Mouse (Mus musculus): ENCODE results near the gene Olfr678. TPM values are rescaled to one million over a fixed set of nuclear protein-coding genes. Genes with fewer than 3 reads are reported as not detected.
"Not testable (repeated sequence)": the region's sequence is repeated elsewhere in the genome, so short reads cannot be mapped to it uniquely, and the experiment has no call there.

Olfr678 gene
- not detected in 2 replicates for polyA plus RNA-seq (2014; fragmentation: Nextera tagmentation; extraction: Ambion mirVana)

- H3K9me3 ChIP-seq (ENCODE audit: control insufficient read depth, low read length): no peaks in the 10 kb centered on the region
- H3K27me3 ChIP-seq (replicated peaks; ENCODE audit: control insufficient read depth, insufficient read depth, low read length): no peaks in the 10 kb centered on the region
- no peak for DNase-seq (ENCODE audit: low spot score)
- WGBS: 92% methylated on average over 1 of the region's 1 CpGs
- no peak within 1 kb of the TSS for H3K27ac ChIP-seq (ENCODE audit: low read depth)
- H3K9ac ChIP-seq (ENCODE audit: low read length): no peak within 1 kb of the TSS
- no peak within 1 kb of the TSS for H3K4me3 ChIP-seq (ENCODE audit: low read depth, low read length)
- H3K4me1 ChIP-seq (replicated peaks; ENCODE audit: control insufficient read depth, insufficient read depth, low read length): no peaks in the 10 kb centered on the region
- no peak within 1 kb of the TSS for H3K4me2 ChIP-seq (ENCODE audit: low read length)
- H3K36me3 ChIP-seq (ENCODE audit: control insufficient read depth, insufficient read depth, low read length): no peaks in the 10 kb centered on the region
- no peak for ATAC-seq (replicated peaks; ENCODE audit: low FRiP score, low TSS enrichment, low read depth)
Observed at GRCm38 (mm10) chr7:105064175-105064574, at the start of gene Olfr678. Gene Olfr678 (plus strand): TSS chr7:105064475.

GRCm38 (mm10) chr7:105022530-105022929 is 41.7 kb upstream of the Olfr678 start:
- no peak overlapping the region for H3K27ac ChIP-seq (ENCODE audit: low read depth)
- H3K27me3 ChIP-seq (replicated peaks; ENCODE audit: control insufficient read depth, insufficient read depth, low read length): no peaks in the 10 kb centered on the region
- H3K4me2 ChIP-seq (ENCODE audit: low read length): no peak overlapping the region
- H3K9me3 ChIP-seq (ENCODE audit: control insufficient read depth, low read length): no peaks in the 10 kb centered on the region
- H3K4me1 ChIP-seq (replicated peaks; ENCODE audit: control insufficient read depth, insufficient read depth, low read length): no peaks in the 10 kb centered on the region
- H3K9ac ChIP-seq (ENCODE audit: low read length): no peak overlapping the region
- no peak for DNase-seq (ENCODE audit: low spot score)
- WGBS: 75% methylated on average over 1 of the region's 1 CpGs
- H3K36me3 ChIP-seq (ENCODE audit: control insufficient read depth, insufficient read depth, low read length): no peaks in the 10 kb centered on the region
- H3K4me3 ChIP-seq (ENCODE audit: low read depth, low read length): no peak overlapping the region
- no peak for ATAC-seq (replicated peaks; ENCODE audit: low FRiP score, low TSS enrichment, low read depth)

GRCm38 (mm10) chr7:105028360-105028759 is 35.9 kb upstream of the Olfr678 start, which contains the start of gene Olfr675:
Gene Olfr675 (minus strand): TSS chr7:105028460.
- no peak for ATAC-seq (replicated peaks; ENCODE audit: low FRiP score, low TSS enrichment, low read depth)
- 82% methylated on average over 1 of the region's 1 CpGs for WGBS

GRCm38 (mm10) chr7:105032398-105032797 is 31.9 kb upstream of the Olfr678 start, which contains the start of gene Olfr676:
Gene Olfr676 (plus strand): TSS chr7:105032698.
- Histone ChIP-seq H3K9me3 (ENCODE audit: control insufficient read depth, low read length) (no peaks in the 10 kb centered on the region), H3K9ac (ENCODE audit: low read length) (no peak within 1 kb of the TSS), H3K36me3 (ENCODE audit: control insufficient read depth, insufficient read depth, low read length) (no peaks in the 10 kb centered on the region), H3K27ac (ENCODE audit: low read depth) (no peak within 1 kb of the TSS), H3K4me3 (ENCODE audit: low read depth, low read length) (no peak within 1 kb of the TSS), H3K4me2 (ENCODE audit: low read length) (no peak within 1 kb of the TSS), H3K27me3 (replicated peaks; ENCODE audit: control insufficient read depth, insufficient read depth, low read length) (no peaks in the 10 kb centered on the region), H3K4me1 (replicated peaks; ENCODE audit: control insufficient read depth, insufficient read depth, low read length) (no peaks in the 10 kb centered on the region)
- no peak for DNase-seq (ENCODE audit: low spot score)
- ATAC-seq (replicated peaks; ENCODE audit: low FRiP score, low TSS enrichment, low read depth): no peak

More at GRCm38 (mm10) chr7:105028360-105028759, 35.9 kb upstream of the Olfr678 start, which contains the start of gene Olfr675:
- Histone ChIP-seq H3K9me3 (ENCODE audit: control insufficient read depth, low read length) (no peaks in the 10 kb centered on the region), H3K27ac (ENCODE audit: low read depth) (no peak within 1 kb of the TSS), H3K4me2 (ENCODE audit: low read length) (no peak within 1 kb of the TSS), H3K4me1 (replicated peaks; ENCODE audit: control insufficient read depth, insufficient read depth, low read length) (no peaks in the 10 kb centered on the region), H3K27me3 (replicated peaks; ENCODE audit: control insufficient read depth, insufficient read depth, low read length) (no peaks in the 10 kb centered on the region), H3K9ac (ENCODE audit: low read length) (no peak within 1 kb of the TSS), H3K36me3 (ENCODE audit: control insufficient read depth, insufficient read depth, low read length) (no peaks in the 10 kb centered on the region), H3K4me3 (ENCODE audit: low read depth, low read length) (no peak within 1 kb of the TSS)
- no peak for DNase-seq (ENCODE audit: low spot score)

- H3K4me2 ChIP-seq (ENCODE audit: low read length); H3K27ac ChIP-seq (ENCODE audit: low read depth); H3K27me3 ChIP-seq (replicated peaks; ENCODE audit: control insufficient read depth, insufficient read depth, low read length); H3K36me3 ChIP-seq (ENCODE audit: control insufficient read depth, insufficient read depth, low read length); H3K4me3 ChIP-seq (ENCODE audit: low read depth, low read length); ATAC-seq (replicated peaks; ENCODE audit: low FRiP score, low TSS enrichment, low read depth); H3K4me1 ChIP-seq (replicated peaks; ENCODE audit: control insufficient read depth, insufficient read depth, low read length); H3K9ac ChIP-seq (ENCODE audit: low read length); DNase-seq (ENCODE audit: low spot score); H3K9me3 ChIP-seq (ENCODE audit: control insufficient read depth, low read length): not testable (repeated sequence)
- WGBS: 44% methylated on average over 5 of the region's 5 CpGs
Observed at GRCm38 (mm10) chr7:105033836-105034235, 30.4 kb upstream of the Olfr678 start.

- Histone ChIP-seq H3K27me3 (replicated peaks; ENCODE audit: control insufficient read depth, insufficient read depth, low read length) (no peaks in the 10 kb centered on the region), H3K9ac (ENCODE audit: low read length) (no peak overlapping the region), H3K36me3 (ENCODE audit: control insufficient read depth, insufficient read depth, low read length) (no peaks in the 10 kb centered on the region), H3K4me3 (ENCODE audit: low read depth, low read length) (no peak overlapping the region), H3K9me3 (ENCODE audit: control insufficient read depth, low read length) (no peaks in the 10 kb centered on the region), H3K4me2 (ENCODE audit: low read length) (no peak overlapping the region), H3K4me1 (replicated peaks; ENCODE audit: control insufficient read depth, insufficient read depth, low read length) (no peaks in the 10 kb centered on the region), H3K27ac (ENCODE audit: low read depth) (no peak overlapping the region)
- ATAC-seq (replicated peaks; ENCODE audit: low FRiP score, low TSS enrichment, low read depth) (no peak), DNase-seq (ENCODE audit: low spot score) (no peak)
Observed at GRCm38 (mm10) chr7:105058951-105059350, 5.3 kb upstream of the Olfr678 start.

GRCm38 (mm10) chr7:105080905-105081304 is 16.6 kb downstream of the Olfr678 start, which contains the start of gene Olfr679:
Gene Olfr679 (plus strand): TSS chr7:105081205.
- H3K27ac ChIP-seq (ENCODE audit: low read depth): no peak within 1 kb of the TSS
- H3K9ac ChIP-seq (ENCODE audit: low read length): no peak within 1 kb of the TSS
- H3K36me3 ChIP-seq (ENCODE audit: control insufficient read depth, insufficient read depth, low read length): no peaks in the 10 kb centered on the region
- H3K27me3 ChIP-seq (replicated peaks; ENCODE audit: control insufficient read depth, insufficient read depth, low read length): no peaks in the 10 kb centered on the region
- H3K4me1 ChIP-seq (replicated peaks; ENCODE audit: control insufficient read depth, insufficient read depth, low read length): no peaks in the 10 kb centered on the region
- H3K4me2 ChIP-seq (ENCODE audit: low read length): no peak within 1 kb of the TSS
- no peak within 1 kb of the TSS for H3K4me3 ChIP-seq (ENCODE audit: low read depth, low read length)
- DNase-seq (ENCODE audit: low spot score) (no peak), ATAC-seq (replicated peaks; ENCODE audit: low FRiP score, low TSS enrichment, low read depth) (no peak)
- no peaks in the 10 kb centered on the region for H3K9me3 ChIP-seq (ENCODE audit: control insufficient read depth, low read length)
- 63% methylated on average over 1 of the region's 1 CpGs for WGBS

GRCm38 (mm10) chr7:105092717-105093116 is 28.4 kb downstream of the Olfr678 start, which contains the start of gene Olfr680-ps1:
Gene Olfr680-ps1 (minus strand): TSS chr7:105092817.
- H3K4me3 ChIP-seq (ENCODE audit: low read depth, low read length); H3K4me2 ChIP-seq (ENCODE audit: low read length); H3K9me3 ChIP-seq (ENCODE audit: control insufficient read depth, low read length); H3K27me3 ChIP-seq (replicated peaks; ENCODE audit: control insufficient read depth, insufficient read depth, low read length); H3K27ac ChIP-seq (ENCODE audit: low read depth); DNase-seq (ENCODE audit: low spot score); H3K4me1 ChIP-seq (replicated peaks; ENCODE audit: control insufficient read depth, insufficient read depth, low read length); H3K36me3 ChIP-seq (ENCODE audit: control insufficient read depth, insufficient read depth, low read length); ATAC-seq (replicated peaks; ENCODE audit: low FRiP score, low TSS enrichment, low read depth); H3K9ac ChIP-seq (ENCODE audit: low read length): not testable (repeated sequence)

GRCm38 (mm10) chr7:105116536-105116935 is 52.3 kb downstream of the Olfr678 start, which contains the start of gene Olfr681:
Gene Olfr681 (plus strand): TSS chr7:105116836.
- Histone ChIP-seq H3K9ac (ENCODE audit: low read length) (no peak within 1 kb of the TSS), H3K4me3 (ENCODE audit: low read depth, low read length) (no peak within 1 kb of the TSS), H3K36me3 (ENCODE audit: control insufficient read depth, insufficient read depth, low read length) (no peaks in the 10 kb centered on the region), H3K4me2 (ENCODE audit: low read length) (no peak within 1 kb of the TSS), H3K27ac (ENCODE audit: low read depth) (no peak within 1 kb of the TSS), H3K9me3 (ENCODE audit: control insufficient read depth, low read length) (no peaks in the 10 kb centered on the region), H3K4me1 (replicated peaks; ENCODE audit: control insufficient read depth, insufficient read depth, low read length) (no peaks in the 10 kb centered on the region), H3K27me3 (replicated peaks; ENCODE audit: control insufficient read depth, insufficient read depth, low read length) (no peaks in the 10 kb centered on the region)
- ATAC-seq (replicated peaks; ENCODE audit: low FRiP score, low TSS enrichment, low read depth) (no peak), DNase-seq (ENCODE audit: low spot score) (no peak)

Measured in intestine, embryonic 14.5 days (tissue).